Mouse (Mus musculus): ENCODE data around the gene Git1.

DNA sequence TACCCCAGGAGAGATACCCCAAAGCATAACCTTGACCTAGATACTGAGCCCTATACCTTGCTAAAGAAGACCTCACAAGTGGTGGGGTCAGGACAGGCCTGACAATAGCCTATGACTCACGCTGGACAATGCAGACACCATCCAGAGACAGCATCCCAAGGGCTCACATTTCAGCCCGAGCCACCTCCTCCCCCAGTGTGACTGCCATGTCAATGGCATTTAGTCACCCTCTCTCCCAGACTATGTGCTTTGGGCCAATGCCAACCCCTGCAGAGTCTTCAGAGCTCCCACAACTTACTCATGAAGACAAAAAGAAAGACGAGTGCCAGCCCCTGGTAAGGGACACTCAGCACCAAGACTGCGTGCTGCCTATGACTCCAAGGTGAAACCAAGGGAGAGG, 28.7 kb upstream of the Git1 start:
- no peak for TF ChIP-seq CTCF (IDR thresholded peaks at IDR 0.05; ENCODE audit: control insufficient read depth, insufficient read depth, insufficient read length)
- peak; percentile 0 for TF ChIP-seq CEBPB (IDR thresholded peaks at IDR 0.05; ENCODE audit: low read depth)
- peak; percentile 34 for TF ChIP-seq MYOD1 (IDR thresholded peaks at IDR 0.05; ENCODE audit: control insufficient read depth, insufficient read length, low read depth)
- TF ChIP-seq USF1 (IDR thresholded peaks at IDR 0.05; ENCODE audit: low read depth), result no peak
- TF ChIP-seq MYOG (IDR thresholded peaks at IDR 0.05; ENCODE audit: control insufficient read depth, extremely low read depth, insufficient read length), result no peak
- TF ChIP-seq FOSL1 (IDR thresholded peaks at IDR 0.05; ENCODE audit: insufficient read depth, low read length, poor library complexity, severe bottlenecking), result peak; percentile 88
